Mouse (Mus musculus): ENCODE results near the gene Hoxd4. TPM values are rescaled to one million over a fixed set of nuclear protein-coding genes. Genes with fewer than 3 reads are reported as not detected.

Hoxd4 gene
- polyA plus RNA-seq, 1 experiment from 2014 or later, result 4.4 TPM

- 0 out of 2 replicates have a peak overlapping the region, but pooled peaks have one; percentile 57 for H3K27ac ChIP-seq
- H3K4me2 ChIP-seq (ENCODE audit: low read length), result peak overlapping the region; percentile 2; the same call in 1 of the 2 replicates
- TF ChIP-seq CTCF (IDR thresholded peaks at IDR 0.05; ENCODE audit: low read depth), result no peak
- no peaks in the 10 kb centered on the region for H3K27me3 ChIP-seq (ENCODE audit: insufficient read depth, low read length)
- H3K9ac ChIP-seq (ENCODE audit: low read depth, low read length), result no peak overlapping the region
- DNase-seq (ENCODE audit: low spot score), result no peak
- no peak for ATAC-seq (replicated peaks; ENCODE audit: low FRiP score, low read depth)
- no peaks in the 10 kb centered on the region for H3K9me3 ChIP-seq (replicated peaks; ENCODE audit: low read length)
- no peak overlapping the region for H3K4me3 ChIP-seq (replicated peaks; ENCODE audit: low read depth, low read length)
- H3K4me1 ChIP-seq (replicated peaks; ENCODE audit: insufficient read depth, low read length), result peaks cover 37% of the 10 kb centered on the region
- H3K36me3 ChIP-seq (ENCODE audit: insufficient read depth, low read length), result 0 out of 2 replicates have a peak, but pooled peaks cover 4% of the 10 kb centered on the region
These were observed 19.3 kb downstream of the Hoxd4 start for GRCm38 (mm10) chr2:74731055-74731454.

GRCm38 (mm10) chr2:74731799-74732512 is 20.2 kb downstream of the Hoxd4 start:
- DNase-seq (ENCODE audit: low spot score) (no peak), ATAC-seq (replicated peaks; ENCODE audit: low FRiP score, low read depth) (no peak)
- H3K36me3 ChIP-seq (ENCODE audit: insufficient read depth, low read length), result 0 out of 2 replicates have a peak, but pooled peaks cover 4% of the 10 kb centered on the region
- H3K9me3 ChIP-seq (replicated peaks; ENCODE audit: low read length), result no peaks in the 10 kb centered on the region
- H3K27me3 ChIP-seq (ENCODE audit: insufficient read depth, low read length), result no peaks in the 10 kb centered on the region
- peak overlapping the region; percentile 58 for H3K9ac ChIP-seq (ENCODE audit: low read depth, low read length)
- no peak overlapping the region for H3K4me3 ChIP-seq (replicated peaks; ENCODE audit: low read depth, low read length)
- 36% methylated on average over 9 of the region's 9 CpGs for WGBS
- H3K4me1 ChIP-seq (replicated peaks; ENCODE audit: insufficient read depth, low read length), result peaks cover 32% of the 10 kb centered on the region
- no peak for TF ChIP-seq CTCF (IDR thresholded peaks at IDR 0.05; ENCODE audit: low read depth)
- H3K27ac ChIP-seq, result peak overlapping the region; percentile 32; the same call in 1 of the 2 replicates
- peak overlapping the region; percentile 68 for H3K4me2 ChIP-seq (ENCODE audit: low read length)

DNA sequence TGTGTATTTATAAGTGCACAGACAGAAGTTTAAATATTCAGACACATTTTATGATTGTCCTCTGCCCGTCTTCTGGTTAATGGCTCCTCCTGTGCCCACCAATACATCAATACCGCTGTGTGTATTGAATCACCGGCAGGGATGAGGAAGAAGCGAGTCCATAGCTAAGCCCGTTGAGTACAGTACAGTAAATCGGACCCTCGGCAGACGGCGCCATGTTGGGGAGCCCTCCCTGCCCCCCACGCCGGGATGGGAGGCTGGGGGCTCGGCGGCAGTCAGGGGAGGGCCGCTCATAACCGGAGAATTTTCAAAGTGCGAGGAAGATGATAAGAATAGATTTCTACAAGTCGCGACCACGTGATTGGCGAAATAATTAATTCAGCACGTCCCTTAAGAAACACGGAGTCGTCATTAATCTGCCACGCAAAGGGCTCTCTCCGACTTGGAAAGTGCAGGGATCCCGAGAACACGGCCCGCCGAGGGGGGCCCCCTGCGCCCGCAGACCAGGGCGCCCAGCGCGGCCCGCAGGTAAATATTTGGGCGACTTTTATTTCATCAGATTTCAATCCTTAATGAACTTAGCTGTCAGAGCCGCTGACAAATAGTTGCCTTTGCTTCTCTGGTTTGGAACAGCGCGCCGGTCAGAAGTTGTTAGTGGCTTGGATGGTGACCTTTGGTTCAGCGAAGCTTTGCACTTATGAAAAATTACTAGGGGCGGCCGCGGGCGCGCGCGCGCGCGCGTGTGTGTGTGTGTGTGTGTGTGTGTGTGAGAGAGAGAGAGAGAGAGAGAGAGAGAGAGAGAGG is 21.0 kb downstream of the Hoxd4 start:
- H3K4me1 ChIP-seq (replicated peaks; ENCODE audit: insufficient read depth, low read length), result peaks cover 34% of the 10 kb centered on the region
- TF ChIP-seq CTCF (IDR thresholded peaks at IDR 0.05; ENCODE audit: low read depth), result no peak
- WGBS, result 4% methylated on average over 52 of the region's 52 CpGs
- peak overlapping the region; percentile 68 for H3K4me2 ChIP-seq (ENCODE audit: low read length)
- no peaks in the 10 kb centered on the region for H3K9me3 ChIP-seq (replicated peaks; ENCODE audit: low read length)
- peak overlapping the region; percentile 58 for H3K9ac ChIP-seq (ENCODE audit: low read depth, low read length)
- H3K4me3 ChIP-seq (replicated peaks; ENCODE audit: low read depth, low read length), result peak overlapping the region; percentile 33
- DNase-seq (ENCODE audit: low spot score), result no peak
- no peaks in the 10 kb centered on the region for H3K27me3 ChIP-seq (ENCODE audit: insufficient read depth, low read length)
- 0 out of 2 replicates have a peak, but pooled peaks cover 4% of the 10 kb centered on the region for H3K36me3 ChIP-seq (ENCODE audit: insufficient read depth, low read length)
- ATAC-seq (replicated peaks; ENCODE audit: low FRiP score, low read depth), result no peak
- H3K27ac ChIP-seq, result peak overlapping the region; percentile 32

DNA sequence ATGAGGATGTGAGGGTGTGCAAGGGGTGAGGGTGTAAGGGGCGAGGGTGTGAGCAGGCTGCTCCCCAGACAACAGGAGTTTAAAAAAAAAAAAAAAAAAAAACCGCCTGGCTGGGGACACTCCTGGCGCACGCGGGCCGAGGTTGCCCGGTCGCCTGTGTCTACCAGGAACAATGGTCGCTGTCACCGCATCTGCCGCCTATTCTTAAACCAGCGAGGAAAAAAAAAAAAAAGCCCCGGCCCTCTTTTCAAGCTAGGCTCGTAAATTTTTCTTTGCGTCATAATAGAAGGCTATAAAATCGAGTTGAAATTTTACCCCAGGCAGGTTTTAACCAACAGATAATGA is 21.6 kb downstream of the Hoxd4 start:
- Histone ChIP-seq H3K9ac (ENCODE audit: low read depth, low read length) (peak overlapping the region; percentile 58; the same call in 1 of the 2 replicates), H3K27me3 (ENCODE audit: insufficient read depth, low read length) (no peaks in the 10 kb centered on the region)
- DNase-seq (ENCODE audit: low spot score), result no peak

DNA sequence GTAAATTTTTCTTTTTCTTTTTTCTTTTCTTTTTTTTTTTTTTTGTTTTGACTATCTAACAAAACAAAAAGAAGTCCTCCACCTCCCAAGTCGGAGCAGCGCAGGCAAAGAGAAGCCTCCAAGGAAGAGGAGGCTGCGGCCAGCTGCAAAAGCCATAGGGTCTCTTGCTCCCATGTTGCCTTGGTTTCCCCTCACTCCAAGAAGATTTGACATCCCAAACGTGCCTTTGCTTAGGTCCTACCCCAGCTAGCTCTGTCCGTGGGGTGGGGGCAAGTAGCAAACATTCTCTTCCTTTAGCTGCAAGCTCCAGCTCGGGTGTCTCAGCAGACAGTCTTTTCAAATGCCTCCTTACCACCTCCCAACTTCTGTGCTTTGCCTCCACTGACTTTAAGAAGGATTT is 22.0 kb downstream of the Hoxd4 start:
- ATAC-seq (replicated peaks; ENCODE audit: low FRiP score, low read depth) (no peak), DNase-seq (ENCODE audit: low spot score) (no peak)
- no peaks in the 10 kb centered on the region for H3K9me3 ChIP-seq (replicated peaks; ENCODE audit: low read length)
- H3K27me3 ChIP-seq (ENCODE audit: insufficient read depth, low read length), result no peaks in the 10 kb centered on the region
- H3K4me2 ChIP-seq (ENCODE audit: low read length), result peak overlapping the region; percentile 68
- no peaks in the 10 kb centered on the region for H3K36me3 ChIP-seq (ENCODE audit: insufficient read depth, low read length)
- H3K9ac ChIP-seq (ENCODE audit: low read depth, low read length), result peak overlapping the region; percentile 58; the same call in 1 of the 2 replicates
- H3K27ac ChIP-seq, result 0 out of 2 replicates have a peak overlapping the region, but pooled peaks have one; percentile 37
- peak overlapping the region; percentile 33; the same call in 1 of the 2 replicates for H3K4me3 ChIP-seq (replicated peaks; ENCODE audit: low read depth, low read length)
- WGBS, result 31% methylated on average over 6 of the region's 6 CpGs
- no peak for TF ChIP-seq CTCF (IDR thresholded peaks at IDR 0.05; ENCODE audit: low read depth)
- peaks cover 44% of the 10 kb centered on the region for H3K4me1 ChIP-seq (replicated peaks; ENCODE audit: insufficient read depth, low read length)

More for the DNA sequence above, 21.6 kb downstream of the Hoxd4 start:
- WGBS, result 5% methylated on average over 16 of the region's 16 CpGs
- Histone ChIP-seq H3K27ac (0 out of 2 replicates have a peak overlapping the region, but pooled peaks have one; percentile 37), H3K4me2 (ENCODE audit: low read length) (peak overlapping the region; percentile 68), H3K9me3 (replicated peaks; ENCODE audit: low read length) (no peaks in the 10 kb centered on the region), H3K4me1 (replicated peaks; ENCODE audit: insufficient read depth, low read length) (peaks cover 39% of the 10 kb centered on the region), H3K4me3 (replicated peaks; ENCODE audit: low read depth, low read length) (peak overlapping the region; percentile 33), H3K36me3 (ENCODE audit: insufficient read depth, low read length) (0 out of 2 replicates have a peak, but pooled peaks cover 3% of the 10 kb centered on the region)
- ATAC-seq (replicated peaks; ENCODE audit: low FRiP score, low read depth), result no peak
- no peak for TF ChIP-seq CTCF (IDR thresholded peaks at IDR 0.05; ENCODE audit: low read depth)

- Histone ChIP-seq H3K27ac (peak overlapping the region; percentile 51; the same call in 1 of the 2 replicates), H3K9me3 (replicated peaks; ENCODE audit: low read length) (no peaks in the 10 kb centered on the region), H3K9ac (ENCODE audit: low read depth, low read length) (0 out of 2 replicates have a peak overlapping the region, but pooled peaks have one; percentile 46), H3K4me2 (ENCODE audit: low read length) (peak overlapping the region; percentile 86), H3K4me1 (replicated peaks; ENCODE audit: insufficient read depth, low read length) (peaks cover 51% of the 10 kb centered on the region), H3K27me3 (ENCODE audit: insufficient read depth, low read length) (no peaks in the 10 kb centered on the region), H3K4me3 (replicated peaks; ENCODE audit: low read depth, low read length) (no peak overlapping the region), H3K36me3 (ENCODE audit: insufficient read depth, low read length) (no peaks in the 10 kb centered on the region)
- peak; percentile 74 for DNase-seq (ENCODE audit: low spot score)
- no peak for ATAC-seq (replicated peaks; ENCODE audit: low FRiP score, low read depth)
- WGBS, result 24% methylated on average over 13 of the region's 13 CpGs
- no peak for TF ChIP-seq CTCF (IDR thresholded peaks at IDR 0.05; ENCODE audit: low read depth)
These were observed 22.7 kb downstream of the Hoxd4 start for GRCm38 (mm10) chr2:74734451-74734850.
